Mouse (Mus musculus) cerebellum, postnatal 10 days (tissue): ENCODE data around the gene Atp1a2.
A peak's percentile ranks its signal among the peaks of the same experiment; 100 is the strongest.

ENCODE experiments used
- DNase-seq, 2 experiments: peaks; one replicate each; pipeline ENCODE4 v3.0.0; 2021; ENCODE audit warnings: mixed read lengths in 2 of 2

The Atp1a2 gene

GRCm38 (mm10) chr1:172297611-172298537 is at the start of gene Atp1a2:
TSS of gene Atp1a2 (minus strand) at chr1:172298064.
- peak; percentile 42 to 61 for DNase-seq

- DNase-seq: no peak
These were observed 49.5 kb upstream of the Atp1a2 start for GRCm38 (mm10) chr1:172347382-172347781.

- no peak for DNase-seq
These were observed 48.8 kb upstream of the Atp1a2 start for GRCm38 (mm10) chr1:172346707-172347106.

- DNase-seq: no peak
These were observed 47.0 kb upstream of the Atp1a2 start for GRCm38 (mm10) chr1:172344820-172345219.

GRCm38 (mm10) chr1:172343914-172344313 is 46.0 kb upstream of the Atp1a2 start:
- peak in 1 of 2 experiments; percentile 49 for DNase-seq

GRCm38 (mm10) chr1:172342729-172343128 is 44.9 kb upstream of the Atp1a2 start:
- DNase-seq: peak; percentile 59 to 80

GRCm38 (mm10) chr1:172341386-172341785 is 43.5 kb upstream of the Atp1a2 start:
- no peak for DNase-seq

GRCm38 (mm10) chr1:172340729-172341321 is 43.0 kb upstream of the Atp1a2 start, which contains the start of gene Kcnj10:
TSS of gene Kcnj10 (plus strand) at chr1:172341210.
- DNase-seq: peak; percentile 92 to 95

GRCm38 (mm10) chr1:172337411-172338185 is 39.7 kb upstream of the Atp1a2 start:
- DNase-seq: peak; percentile 70 to 81

GRCm38 (mm10) chr1:172335804-172336203 is 37.9 kb upstream of the Atp1a2 start:
- DNase-seq: no peak

- DNase-seq: peak; percentile 56 to 60
These were observed 35.6 kb upstream of the Atp1a2 start for GRCm38 (mm10) chr1:172333512-172333911.

- DNase-seq: no peak
These were observed 35.1 kb upstream of the Atp1a2 start for GRCm38 (mm10) chr1:172332925-172333324.

- peak in 1 of 2 experiments; percentile 26 for DNase-seq
These were observed 33.6 kb upstream of the Atp1a2 start for GRCm38 (mm10) chr1:172331422-172331947.

GRCm38 (mm10) chr1:172329616-172330015 is 31.8 kb upstream of the Atp1a2 start:
- DNase-seq: no peak

GRCm38 (mm10) chr1:172329131-172329530 is 31.3 kb upstream of the Atp1a2 start, which contains the start of gene Kcnj9:
TSS of gene Kcnj9 (minus strand) at chr1:172329318.
- peak; percentile 93 for DNase-seq

- DNase-seq: peak in 1 of 2 experiments; percentile 7
These were observed 30.6 kb upstream of the Atp1a2 start for GRCm38 (mm10) chr1:172328461-172328860.

GRCm38 (mm10) chr1:172328041-172328440 is 30.2 kb upstream of the Atp1a2 start:
- DNase-seq: no peak

GRCm38 (mm10) chr1:172327206-172328001 is 29.5 kb upstream of the Atp1a2 start:
- peak in 1 of 2 experiments; percentile 22 for DNase-seq

- peak in 1 of 2 experiments; percentile 22 for DNase-seq
These were observed 28.8 kb upstream of the Atp1a2 start for GRCm38 (mm10) chr1:172326684-172327083.

- peak; percentile 93 to 94 for DNase-seq
These were observed 28.0 kb upstream of the Atp1a2 start for GRCm38 (mm10) chr1:172325680-172326535.

GRCm38 (mm10) chr1:172324725-172325124 is 26.9 kb upstream of the Atp1a2 start:
- DNase-seq: peak; percentile 91 to 95
